Comparison of ENCODE assay signal across 19 mouse cellular contexts in the genomic region with DNA sequence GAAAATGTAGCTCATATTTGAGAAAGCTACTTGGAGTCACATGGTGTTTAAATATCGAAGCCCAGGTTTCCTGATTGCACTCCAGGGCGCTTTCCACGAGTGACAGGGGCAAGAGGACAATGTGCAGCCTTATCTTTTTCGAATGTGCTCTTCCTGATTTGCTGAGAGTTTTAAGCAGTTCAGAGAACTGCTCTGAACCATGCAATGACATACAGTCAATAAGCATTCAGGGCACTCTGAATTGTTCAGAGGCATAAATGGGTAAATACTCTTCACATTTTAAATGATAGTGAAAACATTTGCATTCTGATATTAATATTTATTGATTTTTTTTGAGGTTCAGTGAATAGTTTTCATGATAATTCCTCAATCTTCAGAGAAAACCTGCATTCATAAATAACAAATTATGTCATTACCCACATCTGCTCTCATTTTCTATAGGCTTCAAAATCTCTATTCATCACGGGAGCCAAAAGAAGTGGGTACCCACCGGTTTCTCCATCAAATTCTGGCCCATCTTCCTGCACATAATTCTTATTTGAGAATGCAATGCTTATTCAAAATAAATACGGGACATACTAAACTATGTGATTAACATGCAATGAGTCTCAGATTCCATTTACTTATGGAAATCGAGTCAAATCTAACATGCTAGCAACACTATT.
"Had no signal": no experiment of that assay in that cellular context is flagged by ENCODE, and none has a peak within 500 bp of the region (broad histone marks: within the 10 kb centered on the region; RNA-seq: fewer than 3 reads in every experiment).

No protein-coding gene starts in this region.

- DNase-seq: kidney, adult 18-20 months; kidney, adult 9 months; kidney, postnatal 14 days; kidney, postnatal 4 days; left cerebral cortex, postnatal 4 days; liver, postnatal 0 days; lung, embryonic 14.5 days; retina, postnatal 1 day; right cerebral cortex, postnatal 25 days; spleen, adult 18-20 months; thymus, postnatal 4 days had no signal

- H3K4me3 ChIP-seq: limb, embryonic 12.5 days; limb, embryonic 15.5 days; neural tube, embryonic 13.5 days; stomach, embryonic 15.5 days had no signal

- H3K4me1 ChIP-seq: limb, embryonic 15.5 days; neural tube, embryonic 13.5 days; stomach, embryonic 15.5 days had no signal

- H3K4me2 ChIP-seq: limb, embryonic 12.5 days; limb, embryonic 15.5 days; liver, embryonic 11.5 days; lung, embryonic 14.5 days; neural tube, embryonic 13.5 days; stomach, embryonic 15.5 days had no signal

- H3K9ac ChIP-seq: limb, embryonic 12.5 days; limb, embryonic 15.5 days; liver, embryonic 14.5 days; liver, postnatal 0 days; lung, embryonic 14.5 days; neural tube, embryonic 13.5 days; stomach, embryonic 15.5 days had no signal

- H3K36me3 ChIP-seq: limb, embryonic 12.5 days; limb, embryonic 15.5 days; neural tube, embryonic 13.5 days; stomach, embryonic 15.5 days had no signal

- H3K27me3 ChIP-seq: limb, embryonic 12.5 days; limb, embryonic 15.5 days; neural tube, embryonic 13.5 days; stomach, embryonic 15.5 days had no signal

- ATAC-seq: liver, postnatal 0 days; lung, postnatal 0 days had no signal

- H3K9me3 ChIP-seq: limb, embryonic 12.5 days; limb, embryonic 15.5 days; neural tube, embryonic 13.5 days; stomach, embryonic 15.5 days had no signal

- H3K27ac ChIP-seq: limb, embryonic 12.5 days; limb, embryonic 15.5 days; liver, embryonic 14.5 days; macrophage; neural tube, embryonic 13.5 days; stomach, embryonic 15.5 days had no signal
